Mouse (Mus musculus) testis, adult 2 months (tissue): ENCODE measurements around the gene Maml2. TPM values are rescaled to one million over a fixed set of nuclear protein-coding genes. Genes with fewer than 3 reads are reported as not detected.

Experiments used
- H3K27ac ChIP-seq: fragments of 200-500 bp; 2 replicates; pipeline ENCODE4 v1.5.1; 2012; ENCODE audit warnings: low read depth, low read length; ENCODE audit not compliant: control insufficient read depth, insufficient read depth
- H3K27me3 ChIP-seq: fragments of 200-500 bp; 2 replicates; pipeline ENCODE4 v1.6.1; 2012; ENCODE audit warnings: mild to moderate bottlenecking, low read length, moderate library complexity; ENCODE audit not compliant: control insufficient read depth, insufficient read depth
- H3K36me3 ChIP-seq: fragments of 200-500 bp; 2 replicates; pipeline ENCODE4 v1.6.1; 2012; ENCODE audit warnings: mild to moderate bottlenecking, low read length; ENCODE audit not compliant: control insufficient read depth, insufficient read depth
- H3K4me1 ChIP-seq: fragments of 200-500 bp; 2 replicates; pipeline ENCODE4 v1.6.1; 2012; ENCODE audit warnings: low read length; ENCODE audit not compliant: control insufficient read depth, insufficient read depth
- H3K4me3 ChIP-seq: fragments of 200-500 bp; 2 replicates; pipeline ENCODE4 v1.5.1; 2012; ENCODE audit warnings: low read depth, mild to moderate bottlenecking, low read length, moderate library complexity, mixed read lengths; ENCODE audit not compliant: control insufficient read depth
- CTCF ChIP-seq: fragments of 200-500 bp; IDR thresholded peaks from 2 replicates; pipeline ENCODE4 v1.5.1; 2012; ENCODE audit warnings: low read depth, mild to moderate bottlenecking, inconsistent platforms, low read length, moderate library complexity; ENCODE audit not compliant: control insufficient read depth, insufficient read depth, insufficient replicate concordance
- POLR2A ChIP-seq: fragments of 200-500 bp; IDR thresholded peaks from 2 replicates; pipeline ENCODE4 v1.6.1; 2012; ENCODE audit warnings: low read depth, mild to moderate bottlenecking, inconsistent platforms, low read length, moderate library complexity; ENCODE audit not compliant: control insufficient read depth
- polyA plus RNA-seq: library from polyadenylated mRNA; depleted of rRNA; stranded (reverse); fragments of >200 nt; gene quantifications from 2 replicates; pipeline ENCODE4 v1.2.3, GENCODE M21; 2012

Maml2 gene
- polyA plus RNA-seq, 1 experiment: 0.56 TPM

- Histone ChIP-seq H3K4me3 (no peak overlapping the region), H3K4me1 (no peaks in the 10 kb centered on the region), H3K27me3 (no peaks in the 10 kb centered on the region), H3K27ac (no peak overlapping the region), H3K36me3 (no peaks in the 10 kb centered on the region)
- no peak for TF ChIP-seq POLR2A
- TF ChIP-seq CTCF: no peak
These were observed 301.5 kb downstream of the Maml2 start for GRCm38 (mm10) chr9:13599334-13599614.

DNA sequence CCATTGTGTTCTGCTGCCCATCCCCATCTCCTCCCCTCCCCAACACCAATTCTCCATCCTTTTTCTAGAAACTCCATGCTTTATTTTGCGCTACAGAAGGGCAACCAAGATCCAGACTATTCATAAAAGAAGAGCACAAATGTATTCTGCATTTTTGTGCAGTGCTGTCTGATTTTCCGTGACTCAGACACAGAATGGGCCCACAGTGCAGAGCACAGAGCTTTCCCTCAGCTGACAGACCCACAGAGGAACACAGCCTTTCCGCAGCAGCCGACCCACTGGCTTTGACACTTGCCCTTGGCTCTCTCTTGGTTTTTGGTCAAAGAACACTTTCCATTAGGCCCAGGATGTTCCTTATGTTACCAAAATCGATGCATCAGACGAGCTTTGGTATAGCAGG is 302.0 kb downstream of the Maml2 start:
- TF ChIP-seq POLR2A: no peak
- no peak for TF ChIP-seq CTCF
- H3K27ac ChIP-seq: no peak overlapping the region
- H3K36me3 ChIP-seq: no peaks in the 10 kb centered on the region
- H3K4me1 ChIP-seq: no peaks in the 10 kb centered on the region
- no peaks in the 10 kb centered on the region for H3K27me3 ChIP-seq
- H3K4me3 ChIP-seq: no peak overlapping the region

GRCm38 (mm10) chr9:13601729-13602128 is 304.0 kb downstream of the Maml2 start:
- Histone ChIP-seq H3K27ac (no peak overlapping the region), H3K36me3 (no peaks in the 10 kb centered on the region), H3K4me1 (no peaks in the 10 kb centered on the region), H3K4me3 (no peak overlapping the region), H3K27me3 (no peaks in the 10 kb centered on the region)
- TF ChIP-seq CTCF: no peak
- TF ChIP-seq POLR2A: no peak

- no peaks in the 10 kb centered on the region for H3K4me1 ChIP-seq
- TF ChIP-seq CTCF (no peak), POLR2A (no peak)
- no peak overlapping the region for H3K27ac ChIP-seq
- no peak overlapping the region for H3K4me3 ChIP-seq
- no peaks in the 10 kb centered on the region for H3K27me3 ChIP-seq
- H3K36me3 ChIP-seq: no peaks in the 10 kb centered on the region
These were observed 305.9 kb downstream of the Maml2 start for GRCm38 (mm10) chr9:13603533-13604143.

DNA sequence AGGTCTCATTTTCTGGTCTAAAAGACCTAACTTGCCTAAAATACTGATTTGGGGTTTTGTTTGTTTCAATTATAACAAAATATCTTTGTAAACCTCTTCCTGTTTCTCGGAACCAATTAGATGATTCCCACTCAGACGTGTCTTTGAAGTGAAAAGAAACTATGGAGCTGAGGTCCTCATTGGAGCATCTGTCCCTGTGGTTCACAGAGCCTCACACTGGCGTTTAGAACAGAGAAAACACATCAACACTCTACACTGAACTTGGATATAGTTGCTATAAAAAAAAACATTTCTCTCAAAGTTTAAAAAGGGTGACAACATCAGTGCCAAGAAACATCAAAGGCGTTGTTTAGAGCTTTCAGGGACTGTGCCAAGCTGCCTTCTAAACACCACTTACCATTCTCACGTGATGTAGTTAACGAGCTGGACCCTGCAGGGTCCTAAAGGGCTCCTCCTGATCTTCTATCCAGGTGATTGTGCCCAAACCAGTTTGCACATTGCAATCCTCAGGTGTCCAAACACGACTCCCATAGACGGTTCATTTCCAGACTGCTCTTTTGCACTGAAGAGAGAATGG is 309.9 kb downstream of the Maml2 start:
- Histone ChIP-seq H3K36me3 (no peaks in the 10 kb centered on the region), H3K4me3 (no peak overlapping the region), H3K27ac (no peak overlapping the region), H3K4me1 (no peaks in the 10 kb centered on the region), H3K27me3 (no peaks in the 10 kb centered on the region)
- no peak for TF ChIP-seq CTCF
- TF ChIP-seq POLR2A: no peak

- H3K36me3 ChIP-seq: no peaks in the 10 kb centered on the region
- H3K4me1 ChIP-seq: no peaks in the 10 kb centered on the region
- H3K27ac ChIP-seq: no peak overlapping the region
- H3K27me3 ChIP-seq: no peaks in the 10 kb centered on the region
- H3K4me3 ChIP-seq: no peak overlapping the region
- TF ChIP-seq POLR2A (no peak), CTCF (no peak)
These were observed 310.8 kb downstream of the Maml2 start for GRCm38 (mm10) chr9:13608532-13609071.

- H3K27me3 ChIP-seq: no peaks in the 10 kb centered on the region
- TF ChIP-seq CTCF: no peak
- no peak for TF ChIP-seq POLR2A
- no peaks in the 10 kb centered on the region for H3K4me1 ChIP-seq
- no peak overlapping the region for H3K27ac ChIP-seq
- H3K36me3 ChIP-seq: no peaks in the 10 kb centered on the region
- no peak overlapping the region for H3K4me3 ChIP-seq
These were observed 313.8 kb downstream of the Maml2 start for GRCm38 (mm10) chr9:13611561-13611960.
